Mouse (Mus musculus): ENCODE measurements around the gene Snrpg. TPM values are rescaled to one million over a fixed set of nuclear protein-coding genes. Genes with fewer than 3 reads are reported as not detected.

Snrpg gene
- total and polyA plus RNA-seq, 3 experiments, result 761 to 1,339 (median 796) TPM

DNA sequence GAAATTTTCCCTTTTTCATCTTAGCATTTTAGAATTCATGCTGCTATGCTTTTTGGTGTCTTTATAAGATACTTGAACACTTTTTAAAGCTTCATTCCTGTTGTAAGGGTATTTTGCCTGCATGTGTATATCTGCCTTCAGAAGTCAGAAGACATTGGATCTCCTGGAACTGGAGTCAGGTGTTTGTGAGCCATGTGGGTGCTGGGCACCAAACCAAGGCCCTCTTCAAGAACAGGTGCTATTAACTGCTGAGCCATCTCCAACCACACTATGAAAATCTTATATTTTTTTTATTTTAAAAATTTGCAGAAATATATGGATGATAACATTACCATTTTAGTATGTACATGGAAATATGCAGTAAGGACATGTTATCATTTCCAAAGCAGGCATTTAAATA is 35.2 kb downstream of the Snrpg start:
- no peak overlapping the region for H3K27ac ChIP-seq (ENCODE audit: control insufficient read depth, low read depth, low read length)
- peaks cover 0 to 16% of the 10 kb centered on the region in 2 experiments; a peak in 3 of 4 replicates for H3K36me3 ChIP-seq (ENCODE audit: control insufficient read depth in 1 of 2, insufficient read depth in 2 of 2, low read length in 2 of 2)
- TF ChIP-seq ELF1 (IDR thresholded peaks at IDR 0.05; ENCODE audit: low read depth, low read length) (no peak), CHD2 (IDR thresholded peaks at IDR 0.05; ENCODE audit: low read length) (no peak), NELFE (IDR thresholded peaks at IDR 0.05; ENCODE audit: low read depth, low read length) (no peak), ZC3H11A (IDR thresholded peaks at IDR 0.05; ENCODE audit: low read depth, low read length) (no peak), HCFC1 (IDR thresholded peaks at IDR 0.05; ENCODE audit: low read depth, low read length) (no peak), MYC (IDR thresholded peaks at IDR 0.05; ENCODE audit: low read depth, low read length) (no peak), EP300 (IDR thresholded peaks at IDR 0.05; ENCODE audit: low read depth in 1 of 2, low read length in 2 of 2) (no peak), MAFK (IDR thresholded peaks at IDR 0.05; ENCODE audit: borderline replicate concordance, low read depth, low read length) (no peak), CHD1 (IDR thresholded peaks at IDR 0.05; ENCODE audit: low read depth, low read length) (no peak), ZNF384 (IDR thresholded peaks at IDR 0.05; ENCODE audit: low read depth, low read length) (no peak), RCOR1 (IDR thresholded peaks at IDR 0.05; ENCODE audit: low read depth, low read length) (no peak), TCF12 (IDR thresholded peaks at IDR 0.05; ENCODE audit: low read depth, low read length) (no peak), GABPA (IDR thresholded peaks at IDR 0.05; ENCODE audit: low read depth, low read length) (no peak), ZMIZ1 (IDR thresholded peaks at IDR 0.05; ENCODE audit: low read depth, low read length) (no peak), KAT2A (conservative IDR thresholded peaks at IDR 0.05; ENCODE audit: low read depth, low read length) (no peak), E2F4 (IDR thresholded peaks at IDR 0.05; ENCODE audit: borderline replicate concordance, low read depth, low read length) (no peak), NRF1 (IDR thresholded peaks at IDR 0.05; ENCODE audit: insufficient read depth, low read depth, low read length, poor library complexity, severe bottlenecking) (no peak), JUND (IDR thresholded peaks at IDR 0.05; ENCODE audit: low read depth, low read length) (no peak), TAL1 (IDR thresholded peaks at IDR 0.05; ENCODE audit: low read length) (no peak), POLR2A (IDR thresholded peaks at IDR 0.05; ENCODE audit: control insufficient read depth in 1 of 2, insufficient read depth in 1 of 2, low read depth in 1 of 2, low read length in 2 of 2, poor library complexity in 1 of 2) (no peak)
- H3K79me2 ChIP-seq (ENCODE audit: control insufficient read depth, insufficient read depth, low read length, poor library complexity), result peaks cover 29% of the 10 kb centered on the region
- peaks cover 0 to 3% of the 10 kb centered on the region in 2 experiments; a peak in 2 of 4 replicates for H3K4me1 ChIP-seq (ENCODE audit: control insufficient read depth in 1 of 2, insufficient read depth in 2 of 2, low read length in 2 of 2)
- no peak for DNase-seq (ENCODE audit: low read depth, low spot score)
- no peaks in the 10 kb centered on the region for H3K27me3 ChIP-seq (ENCODE audit: control insufficient read depth in 1 of 2, insufficient read depth in 2 of 2, low read length in 2 of 2)
- no peak overlapping the region for H3K4me3 ChIP-seq (ENCODE audit: control insufficient read depth in 1 of 2, insufficient read depth in 1 of 2, low read depth in 2 of 2, low read length in 2 of 2)
- H3K9ac ChIP-seq (ENCODE audit: control insufficient read depth, low read depth, low read length, poor library complexity, severe bottlenecking), result no peak overlapping the region
- H3K9me3 ChIP-seq (replicated peaks; ENCODE audit: insufficient read depth, low read length), result no peaks in the 10 kb centered on the region

DNA sequence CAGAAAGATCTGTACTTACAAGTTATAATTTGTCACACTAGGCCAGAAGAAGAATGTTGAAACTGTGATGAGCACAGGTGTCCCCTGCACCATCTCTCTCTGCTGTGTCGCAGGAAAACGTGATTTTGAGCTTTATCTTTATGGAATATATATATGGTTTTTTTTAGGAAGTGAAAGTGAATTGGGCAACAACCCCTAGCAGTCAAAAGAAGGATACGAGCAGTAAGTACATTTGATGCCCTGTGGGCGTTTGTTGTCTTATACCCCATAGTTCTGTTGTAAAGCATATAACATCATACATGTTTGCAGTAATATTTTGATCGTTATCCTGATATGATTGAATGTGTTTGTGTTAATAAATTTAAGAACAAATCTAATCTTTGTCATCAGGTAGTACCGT is 47.6 kb downstream of the Snrpg start:
- Histone ChIP-seq H3K27me3 (ENCODE audit: control insufficient read depth in 1 of 2, insufficient read depth in 2 of 2, low read length in 2 of 2) (no peaks in the 10 kb centered on the region), H3K9me3 (replicated peaks; ENCODE audit: insufficient read depth, low read length) (no peaks in the 10 kb centered on the region), H3K9ac (ENCODE audit: control insufficient read depth, low read depth, low read length, poor library complexity, severe bottlenecking) (no peak overlapping the region), H3K79me2 (ENCODE audit: control insufficient read depth, insufficient read depth, low read length, poor library complexity) (no peaks in the 10 kb centered on the region), H3K27ac (ENCODE audit: control insufficient read depth, low read depth, low read length) (no peak overlapping the region), H3K36me3 (ENCODE audit: control insufficient read depth in 1 of 2, insufficient read depth in 2 of 2, low read length in 2 of 2) (peaks cover 0 to 16% of the 10 kb centered on the region in 2 experiments; a peak in 2 of 4 replicates), H3K4me3 (ENCODE audit: control insufficient read depth in 1 of 2, insufficient read depth in 1 of 2, low read depth in 2 of 2, low read length in 2 of 2) (no peak overlapping the region), H3K4me1 (ENCODE audit: control insufficient read depth in 1 of 2, insufficient read depth in 2 of 2, low read length in 2 of 2) (no peaks in the 10 kb centered on the region)
- DNase-seq (ENCODE audit: low read depth, low spot score), result no peak
- TF ChIP-seq CTCF (IDR thresholded peaks at IDR 0.05 in 2 of 3, conservative IDR thresholded peaks at IDR 0.05 in 1 of 3; ENCODE audit: control insufficient read depth in 1 of 3, insufficient read depth in 1 of 3, low read depth in 2 of 3, low read length in 3 of 3, poor library complexity in 1 of 3, severe bottlenecking in 1 of 3) (no peak), POLR2AphosphoS5 (IDR thresholded peaks at IDR 0.05; ENCODE audit: borderline replicate concordance, low read depth, low read length) (no peak), TBP (IDR thresholded peaks at IDR 0.05; ENCODE audit: low read depth, low read length) (no peak), MAZ (IDR thresholded peaks at IDR 0.05; ENCODE audit: low read depth, low read length) (no peak)
